Mouse (Mus musculus): Measurements from ENCODE around the gene Ascc1.

GRCm38 (mm10) chr10:59974191-59974664 lies 28.4 kb upstream of the Ascc1 start:
- TF ChIP-seq CTCF (IDR thresholded peaks at IDR 0.05; ENCODE audit: extremely low read depth, insufficient read depth, insufficient read length, insufficient replicate concordance) (no peak), POLR2A (IDR thresholded peaks at IDR 0.05; ENCODE audit: low read depth, low read length) (peak; percentile 20; the same call in 1 of the 2 replicates)

Measured in spleen, adult 2 months (tissue).